Mouse (Mus musculus) left cerebral cortex, adult 11 months (tissue): Measurements from ENCODE around the gene H2-Oa.
"Not testable (repeated sequence)": the region's sequence is repeated elsewhere in the genome, so short reads cannot be mapped to it uniquely, and the experiment has no call there.

Experiments used
- DNase-seq: peaks from one replicate; pipeline ENCODE4 v3.0.0; 2022; ENCODE audit warnings: low spot score

The H2-Oa gene

GRCm38 (mm10) chr17:34143461-34143860, 51.3 kb downstream of the H2-Oa start:
- DNase-seq, result no peak

- DNase-seq, result not testable (repeated sequence)
These were observed 52.1 kb downstream of the H2-Oa start for GRCm38 (mm10) chr17:34144221-34144620.
